Mouse (Mus musculus): ENCODE data around the gene Cblb. TPM values are rescaled to one million over a fixed set of nuclear protein-coding genes. Genes with fewer than 3 reads are reported as not detected.

The Cblb gene
- polyA plus RNA-seq, 2 experiments, result 1.8 TPM

- WGBS (ENCODE audit: insufficient replicate concordance), result 76% methylated on average over 4 of the region's 4 CpGs
- Histone ChIP-seq H3K9me3 (ENCODE audit: control insufficient read depth, low read length) (no peaks in the 10 kb centered on the region), H3K4me1 (replicated peaks; ENCODE audit: control insufficient read depth in 2 of 2, insufficient read depth in 2 of 2, low read length in 1 of 2) (no peaks in the 10 kb centered on the region), H3K27ac (no peak overlapping the region), H3K4me2 (ENCODE audit: low read depth) (no peak overlapping the region), H3K27me3 (ENCODE audit: control insufficient read depth, insufficient read depth, low read length) (no peaks in the 10 kb centered on the region), H3K4me3 (ENCODE audit: insufficient read depth in 1 of 2, low read depth in 2 of 2, low read length in 2 of 2) (no peak overlapping the region), H3K36me3 (replicated peaks; ENCODE audit: control insufficient read depth, insufficient read depth, low read depth) (no peaks in the 10 kb centered on the region), H3K9ac (replicated peaks) (no peak overlapping the region)
- no peak for ATAC-seq (ENCODE audit: insufficient read depth)
- TF ChIP-seq EP300 (IDR thresholded peaks at IDR 0.05; ENCODE audit: low read depth), result no peak
- TF ChIP-seq CTCF (IDR thresholded peaks at IDR 0.05; ENCODE audit: low read depth), result no peak
- DNase-seq (ENCODE audit: low read depth in 3 of 3, low spot score in 3 of 3), result no peak
These were observed 219.2 kb downstream of the Cblb start for GRCm38 (mm10) chr16:52250196-52250595.

- Histone ChIP-seq H3K27ac (no peak overlapping the region), H3K4me2 (ENCODE audit: low read depth) (no peak overlapping the region), H3K27me3 (ENCODE audit: control insufficient read depth, insufficient read depth, low read length) (no peaks in the 10 kb centered on the region), H3K9ac (replicated peaks) (no peak overlapping the region), H3K4me3 (ENCODE audit: insufficient read depth in 1 of 2, low read depth in 2 of 2, low read length in 2 of 2) (no peak overlapping the region), H3K4me1 (replicated peaks; ENCODE audit: control insufficient read depth in 2 of 2, insufficient read depth in 2 of 2, low read length in 1 of 2) (no peaks in the 10 kb centered on the region), H3K36me3 (replicated peaks; ENCODE audit: control insufficient read depth, insufficient read depth, low read depth) (no peaks in the 10 kb centered on the region), H3K9me3 (ENCODE audit: control insufficient read depth, low read length) (no peaks in the 10 kb centered on the region)
- 63% methylated on average over 4 of the region's 4 CpGs for WGBS (ENCODE audit: insufficient replicate concordance)
- DNase-seq (ENCODE audit: low read depth in 3 of 3, low spot score in 3 of 3) (no peak), ATAC-seq (ENCODE audit: insufficient read depth) (no peak)
- no peak for TF ChIP-seq EP300 (IDR thresholded peaks at IDR 0.05; ENCODE audit: low read depth)
- no peak for TF ChIP-seq CTCF (IDR thresholded peaks at IDR 0.05; ENCODE audit: low read depth)
These were observed 219.9 kb downstream of the Cblb start for GRCm38 (mm10) chr16:52250935-52251334.

Data from liver, embryonic 14.5 days (tissue).